Mouse (Mus musculus) ES-E14 (cell line): Measurements from ENCODE around the gene Gnb3. TPM values are rescaled to one million over a fixed set of nuclear protein-coding genes. Genes with fewer than 3 reads are reported as not detected.
A peak's percentile ranks its signal among the peaks of the same experiment; 100 is the strongest.

Experiments
- DNase-seq: peaks from one replicate; pipeline ENCODE4 v3.0.0-alpha.2; 2013; ENCODE audit warnings: low read depth, low spot score
- H3K27ac ChIP-seq: 2 replicates; pipeline ENCODE4 v1.5.1; 2012; ENCODE audit warnings: low read depth, mild to moderate bottlenecking, low read length, moderate library complexity, mixed read lengths; ENCODE audit not compliant: poor library complexity, insufficient read depth, severe bottlenecking
- H3K36me3 ChIP-seq: 2 replicates; pipeline ENCODE4 v1.6.1; 2012; ENCODE audit warnings: mild to moderate bottlenecking, low read length, moderate library complexity, mixed read lengths; ENCODE audit not compliant: control insufficient read depth, poor library complexity, insufficient read depth, severe bottlenecking
- H3K4me1 ChIP-seq, 2 experiments: fragments of 150-350 bp in 1 of 2; sonication (generic) in 1 of 2; 2 replicates each; pipeline ENCODE4 v1.6.1; 2012; ENCODE audit warnings: low read length in 2 of 2, mild to moderate bottlenecking in 1 of 2, mixed read lengths in 1 of 2; ENCODE audit not compliant: control insufficient read depth in 2 of 2, insufficient read depth in 2 of 2, poor library complexity in 1 of 2
- H3K4me3 ChIP-seq, 2 experiments: fragments of 150-350 bp in 1 of 2; sonication (generic) in 1 of 2; 2 replicates each; pipeline ENCODE4 v1.5.1; 2012; ENCODE audit warnings: low read length in 2 of 2, low read depth in 1 of 2, mild to moderate bottlenecking in 1 of 2, mixed read lengths in 1 of 2; ENCODE audit not compliant: insufficient read depth in 1 of 2, poor library complexity in 1 of 2, severe bottlenecking in 1 of 2
- H3K9ac ChIP-seq: 2 replicates; pipeline ENCODE4 v1.6.1; 2012; ENCODE audit warnings: low read depth, mild to moderate bottlenecking, low read length, mixed read lengths; ENCODE audit not compliant: poor library complexity, insufficient read depth, severe bottlenecking
- H3K9me3 ChIP-seq: fragments of 150-350 bp; sonication (generic); 2 replicates; pipeline ENCODE4 v1.6.1; 2012; ENCODE audit warnings: low read depth, mild to moderate bottlenecking, low read length; ENCODE audit not compliant: control insufficient read depth, insufficient read depth
- CHD2 ChIP-seq: IDR thresholded peaks from 2 replicates; pipeline ENCODE4 v1.6.1; 2014; ENCODE audit warnings: mild to moderate bottlenecking, low read depth, low read length, inconsistent platforms
- HCFC1 ChIP-seq: IDR thresholded peaks from 2 replicates; pipeline ENCODE4 v1.6.1; 2012; ENCODE audit warnings: low read length, inconsistent platforms, borderline replicate concordance; ENCODE audit not compliant: insufficient read depth
- MAFK ChIP-seq: IDR thresholded peaks from 2 replicates; pipeline ENCODE4 v1.6.1; 2014; ENCODE audit warnings: mild to moderate bottlenecking, low read depth, low read length, inconsistent platforms; ENCODE audit not compliant: insufficient read depth
- ZC3H11A ChIP-seq: IDR thresholded peaks from 2 replicates; pipeline ENCODE4 v1.6.1; 2012; ENCODE audit warnings: low read depth, mild to moderate bottlenecking, inconsistent platforms, low read length, borderline replicate concordance
- ZNF384 ChIP-seq: IDR thresholded peaks from 2 replicates; pipeline ENCODE4 v1.6.1; 2012; ENCODE audit warnings: low read depth, low read length, inconsistent platforms
- in situ Hi-C, 2 experiments: fragments of 600-800 bp; cut with MboI; formaldehyde crosslinking; loops; one replicate each; pipeline ENCODE4 v1.15.1; 2025; ENCODE audit warnings: low sequenced_read_pairs in 2 of 2, inconsistent platforms in 1 of 2; ENCODE audit not compliant: unreplicated experiment in 2 of 2
- total RNA-seq: library from RNA; depleted of rRNA; stranded (reverse); fragments of 300-350 nt; gene quantifications from 2 replicates; pipeline ENCODE4 v1.2.3, GENCODE M21; 2012

Gnb3 gene
- total RNA-seq, 1 experiment = not detected

- in situ Hi-C loops = no loop called here
- Histone ChIP-seq H3K9me3 (no peaks in the 10 kb centered on the region), H3K27ac (no peak overlapping the region), H3K4me3 (peak overlapping the region; percentile 79 to 81), H3K9ac (no peak overlapping the region; the same call in 1 of the 2 replicates), H3K36me3 (no peaks in the 10 kb centered on the region; the same call in 1 of the 2 replicates), H3K4me1 (peaks cover 5 to 28% of the 10 kb centered on the region in 2 experiments; a peak in 3 of 4 replicates)
- no peak for DNase-seq
- TF ChIP-seq MAFK = no peak
- no peak for TF ChIP-seq CHD2
Measured at GRCm38 (mm10) chr6:124856321-124856720, 16.2 kb upstream of the Gnb3 start.

- TF ChIP-seq MAFK = no peak
- no peak for TF ChIP-seq HCFC1
- no peak for TF ChIP-seq ZNF384
- TF ChIP-seq CHD2 = no peak
- H3K4me3 ChIP-seq = no peak overlapping the region
- no peak for DNase-seq
- no peaks in the 10 kb centered on the region for H3K36me3 ChIP-seq
- no peaks in the 10 kb centered on the region for H3K9me3 ChIP-seq
- no peak overlapping the region for H3K9ac ChIP-seq
- peaks cover 3 to 26% of the 10 kb centered on the region in 2 experiments for H3K4me1 ChIP-seq
- no peak overlapping the region for H3K27ac ChIP-seq
- in situ Hi-C loops = no loop called here
Measured at GRCm38 (mm10) chr6:124854647-124855046, 14.6 kb upstream of the Gnb3 start.

- Histone ChIP-seq H3K27ac (no peak overlapping the region), H3K36me3 (no peaks in the 10 kb centered on the region), H3K4me3 (0 out of 4 replicates have a peak overlapping the region, but pooled peaks of 1 of the 2 experiments have one; percentile 0), H3K4me1 (peaks cover 0 to 19% of the 10 kb centered on the region in 2 experiments; a peak in 2 of 4 replicates), H3K9ac (no peak overlapping the region), H3K9me3 (no peaks in the 10 kb centered on the region)
- no peak for TF ChIP-seq CHD2
- no peak for TF ChIP-seq HCFC1
- peak; percentile 61 for DNase-seq
- in situ Hi-C loops = no loop called here
Measured at GRCm38 (mm10) chr6:124850535-124850934, 10.5 kb upstream of the Gnb3 start.

GRCm38 (mm10) chr6:124847305-124847704, 7.2 kb upstream of the Gnb3 start:
- no peaks in the 10 kb centered on the region for H3K36me3 ChIP-seq
- peak; percentile 99 for DNase-seq
- in situ Hi-C loops = no loop called here
- H3K4me3 ChIP-seq = no peak overlapping the region
- H3K27ac ChIP-seq = no peak overlapping the region
- peaks cover 0 to 14% of the 10 kb centered on the region in 2 experiments; a peak in 2 of 4 replicates for H3K4me1 ChIP-seq
- TF ChIP-seq HCFC1 (peak; percentile 58; the same call in 1 of the 2 replicates), CHD2 (no peak), ZC3H11A (peak; percentile 40; the same call in 1 of the 2 replicates)
- H3K9me3 ChIP-seq = no peaks in the 10 kb centered on the region
- no peak overlapping the region for H3K9ac ChIP-seq

- H3K4me3 ChIP-seq = no peak overlapping the region
- H3K36me3 ChIP-seq = no peaks in the 10 kb centered on the region
- H3K9ac ChIP-seq = no peak overlapping the region
- H3K27ac ChIP-seq = no peak overlapping the region
- in situ Hi-C loops = no loop called here
- TF ChIP-seq ZC3H11A = no peak
- TF ChIP-seq ZNF384 = no peak
- TF ChIP-seq MAFK = no peak
- no peak for TF ChIP-seq HCFC1
- TF ChIP-seq CHD2 = no peak
- peaks cover 0 to 11% of the 10 kb centered on the region in 2 experiments; a peak in 1 of 4 replicates for H3K4me1 ChIP-seq
- DNase-seq = no peak
- no peaks in the 10 kb centered on the region for H3K9me3 ChIP-seq
Measured at GRCm38 (mm10) chr6:124839805-124840204, 270 bp downstream of the Gnb3 start.
